Mouse (Mus musculus) bone marrow macrophage, adult 2 months (primary cell): Measurements from ENCODE around the gene Kcnip3. TPM values are rescaled to one million over a fixed set of nuclear protein-coding genes. Genes with fewer than 3 reads are reported as not detected.

Source experiments
- H3K27ac ChIP-seq: 2 replicates; pipeline ENCODE4 v1.5.1; 2012; ENCODE audit warnings: low read depth, low read length; ENCODE audit not compliant: insufficient read depth
- H3K4me1 ChIP-seq: 2 replicates; pipeline ENCODE4 v1.6.1; 2012; ENCODE audit warnings: low read length; ENCODE audit not compliant: control insufficient read depth, insufficient read depth
- H3K4me3 ChIP-seq: 2 replicates; pipeline ENCODE4 v1.5.1; 2012; ENCODE audit warnings: mild to moderate bottlenecking, low read length, moderate library complexity; ENCODE audit not compliant: insufficient read depth
- CTCF ChIP-seq: IDR thresholded peaks from 2 replicates; pipeline ENCODE4 v1.5.1; 2012; ENCODE audit warnings: low read depth, mild to moderate bottlenecking, low read length, moderate library complexity
- POLR2A ChIP-seq: IDR thresholded peaks from 2 replicates; pipeline ENCODE4 v1.6.1; 2012; ENCODE audit warnings: mild to moderate bottlenecking, low read depth, low read length, borderline replicate concordance
- polyA plus RNA-seq: library from polyadenylated mRNA; stranded (reverse); fragments of >200 nt; gene quantifications from 2 replicates; pipeline ENCODE4 v1.2.4, GENCODE M21; 2012; ENCODE audit not compliant: missing spikeins, insufficient read depth, insufficient read length

Kcnip3 gene
- polyA plus RNA-seq, 1 experiment, result not detected

- Histone ChIP-seq H3K4me3 (no peak overlapping the region), H3K27ac (no peak overlapping the region), H3K4me1 (peaks cover 8% of the 10 kb centered on the region)
- no peak for TF ChIP-seq POLR2A
- TF ChIP-seq CTCF, result no peak
These were observed 75.0 kb downstream of the Kcnip3 start for GRCm38 (mm10) chr2:127446847-127447246.

- TF ChIP-seq CTCF (no peak), POLR2A (0 out of 2 replicates have a peak, but pooled peaks have one; percentile 69)
- Histone ChIP-seq H3K4me1 (peaks cover 8% of the 10 kb centered on the region), H3K27ac (no peak within 1 kb of the TSS)
These were observed 77.7 kb downstream of the Kcnip3 start, which contains the start of gene Fahd2a for GRCm38 (mm10) chr2:127444055-127444789. Gene Fahd2a (minus strand): TSS chr2:127444565.

GRCm38 (mm10) chr2:127437697-127438096, 84.2 kb downstream of the Kcnip3 start:
- TF ChIP-seq CTCF (no peak), POLR2A (no peak)
- no peak overlapping the region for H3K27ac ChIP-seq
- H3K4me1 ChIP-seq, result no peaks in the 10 kb centered on the region
- no peak overlapping the region for H3K4me3 ChIP-seq

More at GRCm38 (mm10) chr2:127444055-127444789, 77.7 kb downstream of the Kcnip3 start, which contains the start of gene Fahd2a:
- peak within 1 kb of the TSS; percentile 91 for H3K4me3 ChIP-seq

- Histone ChIP-seq H3K4me1 (no peaks in the 10 kb centered on the region), H3K27ac (no peak overlapping the region), H3K4me3 (no peak overlapping the region)
- TF ChIP-seq CTCF (no peak), POLR2A (no peak)
These were observed 86.3 kb downstream of the Kcnip3 start for GRCm38 (mm10) chr2:127435554-127435953.

GRCm38 (mm10) chr2:127435135-127435534, 86.8 kb downstream of the Kcnip3 start:
- peak; percentile 52 for TF ChIP-seq CTCF
- TF ChIP-seq POLR2A, result no peak
- H3K4me1 ChIP-seq, result no peaks in the 10 kb centered on the region

GRCm38 (mm10) chr2:127433487-127434295, 88.2 kb downstream of the Kcnip3 start:
- TF ChIP-seq CTCF (no peak), POLR2A (no peak)
- Histone ChIP-seq H3K4me3 (no peak overlapping the region), H3K27ac (no peak overlapping the region), H3K4me1 (no peaks in the 10 kb centered on the region)

More at GRCm38 (mm10) chr2:127435135-127435534, 86.8 kb downstream of the Kcnip3 start:
- Histone ChIP-seq H3K4me3 (no peak overlapping the region), H3K27ac (no peak overlapping the region)

GRCm38 (mm10) chr2:127430238-127430637, 91.7 kb downstream of the Kcnip3 start:
- Histone ChIP-seq H3K27ac (no peak overlapping the region), H3K4me3 (no peak overlapping the region), H3K4me1 (no peaks in the 10 kb centered on the region)
- no peak for TF ChIP-seq POLR2A
- no peak; the same call in 1 of the 2 replicates for TF ChIP-seq CTCF

- no peak within 1 kb of the TSS for H3K4me3 ChIP-seq
- TF ChIP-seq POLR2A, result no peak
- no peak for TF ChIP-seq CTCF
- H3K4me1 ChIP-seq, result no peaks in the 10 kb centered on the region
- H3K27ac ChIP-seq, result no peak within 1 kb of the TSS
These were observed 96.9 kb downstream of the Kcnip3 start, which contains the start of gene Gpat2 for GRCm38 (mm10) chr2:127424977-127425376. Gene Gpat2 (plus strand): TSS chr2:127425199.

- TF ChIP-seq POLR2A (no peak), CTCF (no peak)
- Histone ChIP-seq H3K4me1 (no peaks in the 10 kb centered on the region), H3K4me3 (no peak overlapping the region), H3K27ac (no peak overlapping the region)
These were observed 103.5 kb downstream of the Kcnip3 start for GRCm38 (mm10) chr2:127418266-127418970.
